Mouse (Mus musculus) liver, adult 2 months (tissue): Measurements from ENCODE around the gene Fgfr2.

Source experiments
- CTCF ChIP-seq: fragments of 200-500 bp; IDR thresholded peaks from 2 replicates; pipeline ENCODE4 v1.5.1; 2011; ENCODE audit warnings: low read depth, low read length, control low read depth
- POLR2A ChIP-seq: fragments of 200-500 bp; IDR thresholded peaks from 2 replicates; pipeline ENCODE4 v1.6.1; 2011; ENCODE audit warnings: low read length, control low read depth; ENCODE audit not compliant: insufficient read depth; ENCODE audit errors: extremely low read depth

DNA sequence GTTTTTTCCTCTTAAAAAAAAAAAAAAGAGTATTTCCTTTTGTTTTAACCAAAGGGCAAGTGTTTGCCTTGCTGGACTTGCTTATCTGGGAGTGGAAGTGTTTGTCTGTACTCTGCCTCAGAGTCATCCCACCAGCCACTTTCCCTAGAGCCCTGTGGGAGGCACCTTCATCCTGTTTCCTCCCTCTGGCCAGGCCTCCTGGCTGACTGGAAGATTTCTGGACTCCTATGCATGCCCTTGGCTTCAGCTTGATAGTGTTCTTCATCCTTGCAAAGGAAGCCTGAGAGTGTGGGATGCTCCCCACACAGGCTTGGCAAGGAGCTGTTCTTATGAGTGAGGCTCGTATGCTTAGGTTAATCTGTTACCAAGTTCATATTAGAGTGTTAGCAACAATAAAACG, 2468.6 kb downstream of the Fgfr2 start:
- TF ChIP-seq CTCF (no peak), POLR2A (no peak)
